Mouse (Mus musculus) small intestine, adult 2 months (tissue): ENCODE data around the gene Nrg4. TPM values are rescaled to one million over a fixed set of nuclear protein-coding genes. Genes with fewer than 3 reads are reported as not detected.

Source experiments
- H3K27ac ChIP-seq: fragments of 200-500 bp; 2 replicates; pipeline ENCODE4 v1.5.1; 2012; ENCODE audit warnings: low read depth, low read length, control low read depth, inconsistent platforms; ENCODE audit not compliant: insufficient read depth
- H3K27me3 ChIP-seq: fragments of 200-500 bp; 2 replicates; pipeline ENCODE4 v1.6.1; 2012; ENCODE audit warnings: mild to moderate bottlenecking, moderate library complexity, low read length, inconsistent platforms; ENCODE audit not compliant: control insufficient read depth, insufficient read depth
- H3K36me3 ChIP-seq: fragments of 200-500 bp; 2 replicates; pipeline ENCODE4 v1.6.1; 2012; ENCODE audit warnings: mild to moderate bottlenecking, low read length, control low read depth, inconsistent platforms; ENCODE audit not compliant: control insufficient read depth, insufficient read depth
- H3K4me1 ChIP-seq: fragments of 200-500 bp; 2 replicates; pipeline ENCODE4 v1.6.1; 2012; ENCODE audit warnings: low read length, inconsistent platforms, mixed read lengths; ENCODE audit not compliant: control insufficient read depth, insufficient read depth, insufficient read length
- H3K4me3 ChIP-seq: fragments of 200-500 bp; 2 replicates; pipeline ENCODE4 v1.5.1; 2012; ENCODE audit warnings: low read depth, mild to moderate bottlenecking, control low read depth, inconsistent platforms, low read length, moderate library complexity
- CTCF ChIP-seq: fragments of 200-500 bp; IDR thresholded peaks from 2 replicates; pipeline ENCODE4 v1.5.1; 2012; ENCODE audit warnings: low read depth, mild to moderate bottlenecking, control low read depth, inconsistent platforms, low read length, moderate library complexity, mixed read lengths; ENCODE audit not compliant: insufficient replicate concordance, insufficient read length; ENCODE audit errors: extremely low read depth
- POLR2A ChIP-seq: fragments of 200-500 bp; IDR thresholded peaks from 2 replicates; pipeline ENCODE4 v1.6.1; 2012; ENCODE audit warnings: low read depth, mild to moderate bottlenecking, control low read depth, inconsistent platforms, low read length, moderate library complexity
- WGBS: fragments of 180-500 bp; shearing (Covaris S2); methylation state at CpG from one replicate; pipeline ENCODE4 v1.1.7; 2018; 5-methylcytosine and 5-hydroxymethylcytosine counted together
- polyA plus RNA-seq: library from polyadenylated mRNA; depleted of rRNA; stranded (reverse); fragments of >200 nt; gene quantifications from 2 replicates; pipeline ENCODE4 v1.2.3, GENCODE M21; 2012

Gene Nrg4
- polyA plus RNA-seq, 1 experiment, result 1.5 TPM

GRCm38 (mm10) chr9:55329401-55329800, 2.8 kb upstream of the Nrg4 start:
- H3K4me1 ChIP-seq, result peaks cover 3% of the 10 kb centered on the region; the same call in 1 of the 2 replicates
- H3K27me3 ChIP-seq, result no peaks in the 10 kb centered on the region
- no peak overlapping the region for H3K27ac ChIP-seq
- H3K4me3 ChIP-seq, result no peak overlapping the region
- WGBS, result 80% methylated on average over 6 of the region's 6 CpGs
- no peaks in the 10 kb centered on the region for H3K36me3 ChIP-seq
- TF ChIP-seq CTCF, result no peak
- TF ChIP-seq POLR2A, result no peak

DNA sequence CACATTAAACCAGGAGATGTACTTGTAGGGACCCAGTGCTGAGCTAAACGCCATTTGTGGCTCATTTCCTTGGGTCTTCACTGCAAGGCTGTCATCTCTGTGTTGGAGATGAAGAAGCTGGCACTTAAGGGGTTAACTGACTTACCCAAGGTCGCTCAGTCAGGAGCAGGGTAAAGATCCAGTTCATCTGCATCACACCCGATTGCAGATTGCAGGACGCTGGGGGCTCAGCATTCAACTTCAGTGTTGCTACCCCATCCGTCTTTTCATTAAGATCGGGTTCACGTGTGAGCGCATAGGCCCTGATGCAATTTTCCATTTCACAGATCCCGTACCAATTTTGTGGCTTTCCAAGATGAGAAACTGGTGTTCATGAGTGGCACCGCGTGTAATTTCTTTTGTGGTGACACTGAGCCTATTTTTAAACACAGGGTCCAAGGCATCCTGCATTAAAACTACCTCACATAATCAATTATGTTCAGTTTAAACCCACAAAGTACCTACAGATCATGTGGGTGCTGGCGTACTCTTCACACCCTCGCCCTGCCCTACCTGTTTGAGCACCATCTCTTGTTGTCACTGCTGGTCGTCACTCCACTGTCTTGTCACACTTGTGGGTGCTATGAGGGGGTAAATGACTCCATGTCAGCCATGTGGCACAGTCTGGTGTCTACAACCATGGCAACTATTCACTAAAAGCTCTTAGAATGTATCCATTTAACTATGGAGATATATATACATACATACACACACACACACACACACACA, 1.7 kb upstream of the Nrg4 start:
- H3K4me3 ChIP-seq, result no peak overlapping the region
- no peaks in the 10 kb centered on the region for H3K36me3 ChIP-seq
- H3K27me3 ChIP-seq, result no peaks in the 10 kb centered on the region
- H3K4me1 ChIP-seq, result peaks cover 3% of the 10 kb centered on the region; the same call in 1 of the 2 replicates
- TF ChIP-seq POLR2A (no peak), CTCF (no peak)
- no peak overlapping the region for H3K27ac ChIP-seq
- 65% methylated on average over 14 of the region's 14 CpGs for WGBS

DNA sequence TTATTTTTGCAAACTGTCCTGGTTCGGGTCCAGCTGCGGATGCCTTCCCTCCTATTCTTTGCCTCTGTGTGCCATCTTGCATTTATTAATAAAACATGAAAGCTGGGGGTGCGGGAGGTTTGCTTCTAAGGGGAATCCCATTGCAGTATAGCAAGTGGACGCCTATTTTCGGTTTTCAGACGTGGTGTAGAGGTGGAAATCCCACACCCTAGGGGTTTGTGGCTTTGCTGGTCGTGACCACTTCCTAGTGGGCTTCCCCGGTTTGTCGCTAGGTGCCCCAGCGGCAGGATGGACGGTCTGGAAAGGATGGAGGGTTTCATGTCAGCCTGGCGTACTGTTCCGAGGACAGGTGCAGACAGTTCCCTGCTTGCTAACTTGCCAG, 581 bp upstream of the Nrg4 start:
- peak overlapping the region; percentile 90 for H3K4me3 ChIP-seq
- no peaks in the 10 kb centered on the region for H3K36me3 ChIP-seq
- H3K4me1 ChIP-seq, result 0 out of 2 replicates have a peak, but pooled peaks cover 3% of the 10 kb centered on the region
- TF ChIP-seq POLR2A (no peak), CTCF (no peak)
- WGBS, result 1% methylated on average over 13 of the region's 13 CpGs
- no peaks in the 10 kb centered on the region for H3K27me3 ChIP-seq
- H3K27ac ChIP-seq, result no peak overlapping the region

DNA sequence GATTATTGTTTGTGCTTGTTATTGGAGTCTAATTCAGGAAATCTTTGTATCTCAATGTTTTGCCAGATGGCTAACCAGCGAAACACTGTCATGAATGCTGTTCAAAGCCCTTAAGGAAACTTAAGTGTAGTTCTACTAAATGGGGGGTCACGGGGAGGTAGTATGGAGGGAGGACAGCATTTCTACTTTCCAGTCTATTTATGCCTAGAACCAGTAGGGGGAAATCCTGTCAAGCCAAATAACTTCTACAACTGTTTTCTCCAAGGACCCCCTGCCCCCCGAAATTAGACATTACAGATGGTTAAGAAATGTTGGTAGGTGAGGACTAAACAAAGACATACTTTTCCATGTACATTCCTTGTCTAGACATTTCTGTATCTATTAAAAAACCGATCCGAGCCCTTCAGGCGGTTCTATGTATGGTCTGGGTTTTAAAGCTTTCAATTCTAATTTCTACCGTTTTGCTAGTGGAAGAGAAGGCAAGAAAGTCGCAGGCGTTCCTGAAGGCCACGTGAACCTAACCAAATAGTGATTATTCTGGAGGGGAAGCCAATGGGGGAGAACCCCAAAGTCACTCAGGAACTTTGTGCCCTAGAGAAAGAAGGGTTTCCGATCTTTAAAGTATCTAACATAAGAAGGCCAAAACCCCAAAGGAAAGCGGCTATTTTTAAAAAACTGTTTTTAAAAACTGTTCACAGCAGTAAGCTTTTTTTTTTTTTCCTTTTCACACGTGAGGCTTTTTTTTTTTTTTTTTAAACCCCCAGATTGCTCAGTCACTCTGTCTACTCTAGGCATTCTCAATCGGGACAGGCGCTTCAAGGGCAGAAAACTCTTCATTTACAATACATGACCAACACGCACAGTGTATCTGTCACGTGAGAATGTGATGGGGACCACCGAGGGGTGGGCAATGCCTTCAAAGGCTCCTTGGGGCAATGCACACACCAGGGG, 805 bp downstream of the Nrg4 start:
- H3K4me3 ChIP-seq, result peak overlapping the region; percentile 90
- H3K36me3 ChIP-seq, result no peaks in the 10 kb centered on the region
- TF ChIP-seq CTCF, result no peak
- no peak for TF ChIP-seq POLR2A
- no peak overlapping the region for H3K27ac ChIP-seq
- H3K4me1 ChIP-seq, result no peaks in the 10 kb centered on the region
- H3K27me3 ChIP-seq, result no peaks in the 10 kb centered on the region
- 20% methylated on average over 18 of the region's 18 CpGs for WGBS

GRCm38 (mm10) chr9:55325061-55325460, 1.6 kb downstream of the Nrg4 start:
- WGBS, result 77% methylated on average over 1 of the region's 1 CpGs
- H3K4me1 ChIP-seq, result no peaks in the 10 kb centered on the region
- H3K4me3 ChIP-seq, result no peak overlapping the region
- no peaks in the 10 kb centered on the region for H3K36me3 ChIP-seq
- H3K27me3 ChIP-seq, result no peaks in the 10 kb centered on the region
- TF ChIP-seq CTCF (no peak), POLR2A (no peak)
- H3K27ac ChIP-seq, result no peak overlapping the region

DNA sequence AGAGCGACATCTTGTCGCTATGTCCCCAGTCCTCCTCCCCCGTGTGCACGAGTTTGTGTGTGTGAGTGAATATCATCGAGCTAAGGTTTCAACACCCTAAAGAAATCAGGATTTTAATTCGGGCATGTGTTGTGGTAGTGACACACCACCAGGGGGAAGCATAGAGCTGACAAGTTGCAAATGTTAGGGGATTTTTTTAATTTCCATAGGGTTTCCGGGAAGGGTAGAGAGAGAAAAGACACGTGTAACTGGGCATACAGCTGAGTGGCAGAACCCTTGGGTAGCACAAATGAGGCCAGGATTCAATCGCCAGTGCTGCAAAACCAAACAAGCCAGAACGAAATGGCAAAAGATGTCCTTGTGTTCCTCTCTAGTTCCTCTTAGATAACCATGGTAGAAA, 2.1 kb downstream of the Nrg4 start:
- Histone ChIP-seq H3K4me1 (no peaks in the 10 kb centered on the region), H3K4me3 (no peak overlapping the region), H3K27me3 (no peaks in the 10 kb centered on the region), H3K27ac (no peak overlapping the region), H3K36me3 (no peaks in the 10 kb centered on the region)
- TF ChIP-seq POLR2A (no peak), CTCF (no peak; the same call in 1 of the 2 replicates)
- WGBS, result 60% methylated on average over 10 of the region's 10 CpGs

DNA sequence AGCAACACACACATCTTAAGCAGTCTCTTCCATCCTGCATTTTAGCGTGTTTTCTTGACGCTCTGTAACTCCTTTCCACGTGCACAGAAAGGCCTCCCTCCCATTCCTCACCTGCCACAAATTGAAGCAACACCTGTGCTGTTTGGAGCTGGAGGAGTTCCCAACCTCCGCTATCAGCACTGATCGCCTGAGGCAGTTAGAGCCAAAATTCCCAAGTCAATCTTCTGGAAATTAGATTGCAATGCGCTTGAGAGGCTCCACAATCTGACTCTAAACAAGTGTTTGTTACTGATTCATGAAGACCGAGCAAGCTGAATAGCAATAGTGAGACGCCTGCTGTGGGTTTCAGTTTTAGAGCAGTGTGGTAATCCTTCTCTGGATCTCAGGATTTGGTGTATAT, 2.6 kb downstream of the Nrg4 start:
- H3K36me3 ChIP-seq, result no peaks in the 10 kb centered on the region
- H3K27me3 ChIP-seq, result no peaks in the 10 kb centered on the region
- WGBS, result 23% methylated on average over 8 of the region's 8 CpGs
- no peaks in the 10 kb centered on the region for H3K4me1 ChIP-seq
- no peak overlapping the region for H3K27ac ChIP-seq
- H3K4me3 ChIP-seq, result no peak overlapping the region
- TF ChIP-seq CTCF, result no peak
